Mouse (Mus musculus) bone marrow, adult 2 months (tissue): ENCODE measurements around the gene Gm45337. TPM values are rescaled to one million over a fixed set of nuclear protein-coding genes. Genes with fewer than 3 reads are reported as not detected.
A peak's percentile ranks its signal among the peaks of the same experiment; 100 is the strongest.

Source experiments
- H3K27ac ChIP-seq: fragments of 200-500 bp; 2 replicates; pipeline ENCODE4 v1.5.1; 2012; ENCODE audit warnings: low read depth, mild to moderate bottlenecking, control low read depth, inconsistent platforms, low read length; ENCODE audit not compliant: control insufficient read depth, poor library complexity, insufficient read depth
- H3K4me1 ChIP-seq: fragments of 200-500 bp; 2 replicates; pipeline ENCODE4 v1.6.1; 2011; ENCODE audit warnings: low read length; ENCODE audit not compliant: control insufficient read depth, insufficient read depth
- H3K4me3 ChIP-seq: fragments of 200-500 bp; replicated peaks from 2 replicates; pipeline ENCODE3; 2011; ENCODE audit warnings: mild to moderate bottlenecking, low read depth, low read length, control low read depth; ENCODE audit not compliant: control insufficient read depth
- CTCF ChIP-seq: fragments of 200-500 bp; IDR thresholded peaks from 2 replicates; pipeline ENCODE4 v1.5.1; 2011; ENCODE audit warnings: low read length, control low read depth; ENCODE audit not compliant: control insufficient read depth, insufficient read depth
- POLR2A ChIP-seq: fragments of 200-500 bp; IDR thresholded peaks from 2 replicates; pipeline ENCODE4 v1.6.1; 2011; ENCODE audit warnings: low read depth, mild to moderate bottlenecking, control low read depth, low read length, borderline replicate concordance; ENCODE audit not compliant: control insufficient read depth
- WGBS: fragments of 180-500 bp; shearing (Covaris S2); methylation state at CpG from one replicate; pipeline ENCODE4 v1.1.7; 2018; 5-methylcytosine and 5-hydroxymethylcytosine counted together
- polyA plus RNA-seq: library from polyadenylated mRNA; stranded (reverse); fragments of >200 nt; gene quantifications from 2 replicates; pipeline ENCODE4 v1.2.4, GENCODE M21; 2011; ENCODE audit warnings: low replicate concordance; ENCODE audit not compliant: missing spikeins, insufficient read depth, insufficient read length

The Gm45337 gene
- polyA plus RNA-seq, 1 experiment = not detected

GRCm38 (mm10) chr7:142093696-142094240, 50.6 kb downstream of the Gm45337 start:
- Histone ChIP-seq H3K4me1 (no peaks in the 10 kb centered on the region), H3K27ac (peak overlapping the region; percentile 87; the same call in 1 of the 2 replicates), H3K4me3 (peak overlapping the region; percentile 74)
- 36% methylated on average over 6 of the region's 6 CpGs for WGBS
- TF ChIP-seq CTCF (no peak), POLR2A (no peak)

Other genes with a start within 250 kb of the Gm45337 start
- 19.7 and 30.1 TPM in 2 replicates for gene Tollip, start 226.1 kb downstream of the Gm45337 start, polyA plus RNA-seq
- not detected in 2 replicates for gene Brsk2, start 194.9 kb downstream of the Gm45337 start, polyA plus RNA-seq
- 28.2 and 34.3 TPM in 2 replicates for gene Mob2, start 83.5 kb downstream of the Gm45337 start, polyA plus RNA-seq
- 4.9 and 7.5 TPM in 2 replicates for gene Dusp8, start 48.8 kb downstream of the Gm45337 start, polyA plus RNA-seq
- not detected in 2 replicates for gene Gm45618, start 23.9 kb downstream of the Gm45337 start, polyA plus RNA-seq
- gene Gm39115, start 8.6 kb downstream of the Gm45337 start, polyA plus RNA-seq = not detected in 2 replicates
- gene Gm29735, start 12.5 kb upstream of the Gm45337 start, polyA plus RNA-seq = not detected in 2 replicates
- gene Gm4553, start 21.1 kb upstream of the Gm45337 start, polyA plus RNA-seq = not detected in 2 replicates
- gene Krtap5-2, start 31.4 kb upstream of the Gm45337 start, polyA plus RNA-seq = not detected in 2 replicates
- not detected in 2 replicates for gene Gm10153, start 45.8 kb upstream of the Gm45337 start, polyA plus RNA-seq
- not detected in 2 replicates for gene Krtap5-3, start 56.8 kb upstream of the Gm45337 start, polyA plus RNA-seq
- not detected in 2 replicates for gene Gm7579, start 67.3 kb upstream of the Gm45337 start, polyA plus RNA-seq
- gene Krtap5-5, start 85.4 kb upstream of the Gm45337 start, polyA plus RNA-seq = not detected in 2 replicates
- gene Gm40460, start 96.5 kb upstream of the Gm45337 start, polyA plus RNA-seq = not detected in 2 replicates
- not detected in 2 replicates for gene Gm2431, start 113.7 kb upstream of the Gm45337 start, polyA plus RNA-seq
- gene Gm4559, start 129.8 kb upstream of the Gm45337 start, polyA plus RNA-seq = not detected in 2 replicates
- not detected in 2 replicates for gene Krtap5-1, start 152.5 kb upstream of the Gm45337 start, polyA plus RNA-seq
- gene Krtap5-4, start 158.9 kb upstream of the Gm45337 start, polyA plus RNA-seq = not detected in 2 replicates
- gene Ifitm10, start 229.1 kb upstream of the Gm45337 start, polyA plus RNA-seq = 1.6 and 6.2 TPM in 2 replicates
- gene Gm49369, start 238.1 kb upstream of the Gm45337 start, polyA plus RNA-seq = not detected in 2 replicates
- gene Ctsd, start 243.4 kb upstream of the Gm45337 start, polyA plus RNA-seq = 137 and 308 TPM in 2 replicates